Mouse (Mus musculus): ENCODE results near the gene Zp1.

- TF ChIP-seq POLR2A (IDR thresholded peaks at IDR 0.05; ENCODE audit: low read depth, low read length) (no peak), RAD21 (IDR thresholded peaks at IDR 0.05; ENCODE audit: low read depth, low read length) (no peak), ZMIZ1 (IDR thresholded peaks at IDR 0.05; ENCODE audit: low read depth, low read length) (no peak), CTCF (conservative IDR thresholded peaks at IDR 0.05 in 1 of 2, IDR thresholded peaks at IDR 0.05 in 1 of 2; ENCODE audit: low read depth in 2 of 2, low read length in 2 of 2) (no peak), USF2 (conservative IDR thresholded peaks at IDR 0.05; ENCODE audit: low read depth, low read length) (no peak), POLR2AphosphoS2 (IDR thresholded peaks at IDR 0.05; ENCODE audit: low read depth, low read length) (no peak), MAFK (IDR thresholded peaks at IDR 0.05; ENCODE audit: insufficient replicate concordance, low read length) (no peak), EP300 (IDR thresholded peaks at IDR 0.05; ENCODE audit: low read length) (no peak), TCF12 (IDR thresholded peaks at IDR 0.05; ENCODE audit: low read depth, low read length) (no peak), E2F4 (IDR thresholded peaks at IDR 0.05; ENCODE audit: insufficient replicate concordance, low read depth, low read length) (no peak), NRF1 (IDR thresholded peaks at IDR 0.05; ENCODE audit: low read depth, low read length) (no peak), CHD1 (IDR thresholded peaks at IDR 0.05; ENCODE audit: low read depth, low read length) (no peak), ZC3H11A (IDR thresholded peaks at IDR 0.05; ENCODE audit: low read depth, low read length) (no peak)
Observed at GRCm38 (mm10) chr19:10937110-10937563, 16.7 kb upstream of the Zp1 start, which contains the start of gene Ptgdr2.
